Mouse (Mus musculus) limb, embryonic 15.5 days (tissue): ENCODE measurements at regions not wholly inside any gene's neighbourhood (a gene's known extent, or its start where the extent isn't known, plus 50 kb on each side); places are given as distances from the start of the nearest gene placed in this dataset.
"Not testable (repeated sequence)": the region's sequence is repeated elsewhere in the genome, so short reads cannot be mapped to it uniquely, and the experiment has no call there.

Experiments used
- ATAC-seq: fragments of 200-750 bp; cut with Nextera tagmentation; 2 replicates; pipeline ENCODE4 v1.8.0; 2017; ENCODE audit warnings: low read depth, moderate TSS enrichment; ENCODE audit not compliant: insufficient number of reproducible peaks, low FRiP score, low TSS enrichment
- H3K27ac ChIP-seq: fragments of 300-500 bp; sonication (generic); 2 replicates; pipeline ENCODE4 v1.5.1; 2015; ENCODE audit warnings: moderate library complexity, mild to moderate bottlenecking, inconsistent platforms
- H3K27me3 ChIP-seq: fragments of 300-500 bp; sonication (generic); 2 replicates; pipeline ENCODE4 v1.6.1; 2015; ENCODE audit warnings: inconsistent platforms
- H3K36me3 ChIP-seq: fragments of 300-500 bp; sonication (generic); 2 replicates; pipeline ENCODE4 v1.6.1; 2015; ENCODE audit warnings: inconsistent platforms
- H3K4me1 ChIP-seq: fragments of 300-500 bp; sonication (generic); 2 replicates; pipeline ENCODE4 v1.6.1; 2015; ENCODE audit warnings: inconsistent platforms
- H3K4me2 ChIP-seq: fragments of 300-500 bp; sonication (generic); 2 replicates; pipeline ENCODE4 v1.6.1; 2015; ENCODE audit warnings: mild to moderate bottlenecking, inconsistent platforms
- H3K4me3 ChIP-seq: fragments of 300-500 bp; sonication (generic); 2 replicates; pipeline ENCODE4 v1.5.1; 2015; ENCODE audit warnings: mild to moderate bottlenecking, inconsistent platforms
- H3K9ac ChIP-seq: fragments of 300-500 bp; sonication (generic); 2 replicates; pipeline ENCODE4 v1.6.1; 2015; ENCODE audit warnings: inconsistent platforms
- H3K9me3 ChIP-seq: fragments of 300-500 bp; sonication (generic); 2 replicates; pipeline ENCODE4 v1.6.1; 2016; ENCODE audit warnings: inconsistent platforms
- WGBS: fragments of 180-500 bp; shearing (Covaris S2); methylation state at CpG from one replicate; pipeline ENCODE4 v1.1.7; 2015; 5-methylcytosine and 5-hydroxymethylcytosine counted together

GRCm38 (mm10) chr8:56962186-56962585 lies 358.6 kb upstream of the Hand2 start:
- no peak overlapping the region for H3K27ac ChIP-seq

GRCm38 (mm10) chr8:56970311-56970710 lies 350.5 kb upstream of the Hand2 start:
- no peaks in the 10 kb centered on the region for H3K36me3 ChIP-seq
- 19% methylated on average over 3 of the region's 3 CpGs for WGBS
- H3K9ac ChIP-seq = no peak overlapping the region
- ATAC-seq = no peak
- H3K4me3 ChIP-seq = no peak overlapping the region
- H3K9me3 ChIP-seq = no peaks in the 10 kb centered on the region
- H3K4me2 ChIP-seq = no peak overlapping the region
- H3K4me1 ChIP-seq = no peaks in the 10 kb centered on the region; the same call in 1 of the 2 replicates
- no peak overlapping the region for H3K27ac ChIP-seq
- no peaks in the 10 kb centered on the region for H3K27me3 ChIP-seq

More at GRCm38 (mm10) chr8:56962186-56962585, 358.6 kb upstream of the Hand2 start:
- no peak overlapping the region for H3K4me2 ChIP-seq
- no peak overlapping the region for H3K9ac ChIP-seq
- H3K9me3 ChIP-seq = no peaks in the 10 kb centered on the region
- no peaks in the 10 kb centered on the region for H3K4me1 ChIP-seq
- no peak overlapping the region for H3K4me3 ChIP-seq
- no peaks in the 10 kb centered on the region for H3K27me3 ChIP-seq
- ATAC-seq = no peak
- no peaks in the 10 kb centered on the region for H3K36me3 ChIP-seq
- WGBS = 33% methylated on average over 7 of the region's 7 CpGs

- 56% methylated on average over 2 of the region's 2 CpGs for WGBS
- H3K9me3 ChIP-seq = no peaks in the 10 kb centered on the region
- H3K36me3 ChIP-seq = no peaks in the 10 kb centered on the region
- no peak overlapping the region for H3K4me2 ChIP-seq
- no peak for ATAC-seq
- no peak overlapping the region for H3K27ac ChIP-seq
- H3K27me3 ChIP-seq = no peaks in the 10 kb centered on the region
- no peak overlapping the region for H3K4me3 ChIP-seq
- no peaks in the 10 kb centered on the region for H3K4me1 ChIP-seq
- H3K9ac ChIP-seq = no peak overlapping the region
Observed at GRCm38 (mm10) chr8:56978994-56979393, 341.8 kb upstream of the Hand2 start.

GRCm38 (mm10) chr8:56979416-56979815 lies 341.4 kb upstream of the Hand2 start:
- no peak for ATAC-seq
- no peaks in the 10 kb centered on the region for H3K27me3 ChIP-seq
- no peak overlapping the region for H3K4me3 ChIP-seq
- 76% methylated on average over 13 of the region's 13 CpGs for WGBS
- no peaks in the 10 kb centered on the region for H3K36me3 ChIP-seq
- H3K4me2 ChIP-seq = no peak overlapping the region
- no peak overlapping the region for H3K9ac ChIP-seq
- H3K27ac ChIP-seq = no peak overlapping the region
- no peaks in the 10 kb centered on the region for H3K4me1 ChIP-seq
- H3K9me3 ChIP-seq = no peaks in the 10 kb centered on the region

DNA sequence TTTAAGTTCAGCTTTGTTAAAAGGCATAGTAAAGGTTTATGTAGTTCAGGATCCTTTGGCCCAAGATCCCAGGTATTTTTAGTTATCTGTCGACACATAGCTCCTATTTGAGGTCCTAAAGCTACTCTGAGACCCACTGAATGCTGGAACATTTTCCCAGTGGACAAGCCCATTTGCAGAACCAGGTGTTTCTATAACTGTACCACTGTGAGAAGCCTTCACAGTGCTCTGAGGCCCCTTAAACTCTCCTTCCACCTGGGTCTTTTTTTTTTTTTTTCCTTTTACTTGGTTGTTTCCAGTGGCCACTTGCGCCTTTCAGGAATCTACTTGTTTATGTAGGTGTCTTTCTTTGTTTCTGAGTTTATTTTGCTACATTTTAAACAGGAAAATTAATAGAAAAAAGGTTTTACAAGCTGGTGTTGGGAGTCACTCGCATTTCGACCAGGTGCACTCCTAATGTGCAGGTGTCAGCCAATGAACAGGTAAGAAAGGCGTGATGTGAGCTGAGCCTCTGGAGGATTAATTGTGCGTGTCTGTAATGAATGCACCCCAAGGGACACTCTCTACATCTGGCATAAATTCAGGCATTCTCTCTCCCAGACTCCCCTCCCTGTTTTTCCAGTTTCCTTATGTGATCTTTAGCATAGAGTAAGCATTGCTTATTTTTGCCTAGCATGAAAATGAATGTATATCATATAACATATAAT lies 310.3 kb upstream of the Hand2 start:
- no peak overlapping the region for H3K4me2 ChIP-seq
- H3K36me3 ChIP-seq = no peaks in the 10 kb centered on the region
- no peaks in the 10 kb centered on the region for H3K9me3 ChIP-seq
- no peaks in the 10 kb centered on the region for H3K4me1 ChIP-seq
- no peak overlapping the region for H3K9ac ChIP-seq
- no peak for ATAC-seq
- 25% methylated on average over 6 of the region's 6 CpGs for WGBS
- no peak overlapping the region for H3K27ac ChIP-seq
- no peaks in the 10 kb centered on the region for H3K27me3 ChIP-seq
- no peak overlapping the region for H3K4me3 ChIP-seq

DNA sequence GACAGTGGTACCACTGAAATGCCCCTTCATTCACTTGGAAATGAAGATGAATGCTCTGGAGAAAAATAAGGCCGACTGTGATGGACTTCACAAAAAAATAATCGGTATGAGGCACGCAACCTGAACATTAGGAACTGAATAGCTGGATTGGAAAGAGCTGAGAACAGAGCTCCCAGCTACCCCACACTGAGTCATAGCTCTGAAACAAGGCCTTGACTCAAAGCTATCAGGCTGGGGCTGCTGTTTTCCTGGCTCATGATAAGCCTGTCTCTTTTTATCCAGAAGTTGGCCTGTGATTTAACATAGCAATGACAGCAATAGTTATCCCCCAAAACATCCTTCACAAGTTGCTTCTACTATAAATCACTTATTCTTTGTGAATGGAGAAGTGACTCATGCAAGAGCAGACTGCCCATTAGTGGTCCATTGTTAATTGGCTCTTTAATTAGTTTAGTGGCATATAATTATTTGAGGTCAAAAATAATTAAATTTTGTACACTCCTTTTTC lies 306.9 kb upstream of the Hand2 start:
- Histone ChIP-seq H3K27me3 (no peaks in the 10 kb centered on the region), H3K4me3 (no peak overlapping the region), H3K4me1 (no peaks in the 10 kb centered on the region), H3K9ac (no peak overlapping the region), H3K9me3 (no peaks in the 10 kb centered on the region), H3K36me3 (no peaks in the 10 kb centered on the region), H3K27ac (no peak overlapping the region), H3K4me2 (no peak overlapping the region)
- WGBS = 56% methylated on average over 3 of the region's 3 CpGs
- no peak for ATAC-seq

GRCm38 (mm10) chr8:57016329-57016728 lies 304.5 kb upstream of the Hand2 start:
- no peak overlapping the region for H3K9ac ChIP-seq
- no peaks in the 10 kb centered on the region for H3K9me3 ChIP-seq
- no peak overlapping the region for H3K27ac ChIP-seq
- WGBS = 49% methylated on average over 3 of the region's 3 CpGs
- H3K27me3 ChIP-seq = no peaks in the 10 kb centered on the region
- no peaks in the 10 kb centered on the region for H3K36me3 ChIP-seq
- no peak overlapping the region for H3K4me2 ChIP-seq
- no peak overlapping the region for H3K4me3 ChIP-seq
- H3K4me1 ChIP-seq = no peaks in the 10 kb centered on the region
- no peak for ATAC-seq

- H3K9ac ChIP-seq, H3K27ac ChIP-seq, H3K4me2 ChIP-seq, H3K4me1 ChIP-seq, H3K9me3 ChIP-seq, H3K27me3 ChIP-seq, H3K36me3 ChIP-seq, ATAC-seq, H3K4me3 ChIP-seq: not testable (repeated sequence)
- 82% methylated on average over 1 of the region's 1 CpGs for WGBS
Observed at GRCm38 (mm10) chr8:57028096-57028495, 292.7 kb upstream of the Hand2 start.

DNA sequence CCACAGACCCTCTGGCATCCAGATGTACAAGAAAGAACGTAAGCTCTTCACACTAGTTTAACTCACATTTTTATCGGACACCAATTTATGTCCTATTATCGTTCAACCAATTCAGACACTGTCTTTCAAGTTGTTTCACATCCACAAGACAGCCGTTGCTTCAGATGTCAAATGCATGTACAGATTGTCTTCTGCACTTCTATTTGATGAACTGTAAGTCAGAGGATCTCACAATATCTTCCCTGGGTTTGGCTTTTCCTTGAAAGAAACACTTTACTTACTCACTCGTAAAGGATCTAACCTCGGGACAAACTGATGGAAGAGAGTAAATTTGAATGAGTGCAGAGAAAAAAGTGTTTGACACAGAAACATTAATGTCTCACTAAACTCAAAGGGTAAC lies 272.3 kb upstream of the Hand2 start:
- no peak overlapping the region for H3K4me3 ChIP-seq
- no peaks in the 10 kb centered on the region for H3K27me3 ChIP-seq
- H3K9ac ChIP-seq = no peak overlapping the region
- no peak for ATAC-seq
- 78% methylated on average over 6 of the region's 6 CpGs for WGBS
- H3K4me1 ChIP-seq = no peaks in the 10 kb centered on the region
- H3K4me2 ChIP-seq = no peak overlapping the region
- no peaks in the 10 kb centered on the region for H3K9me3 ChIP-seq
- H3K27ac ChIP-seq = no peak overlapping the region
- H3K36me3 ChIP-seq = no peaks in the 10 kb centered on the region

DNA sequence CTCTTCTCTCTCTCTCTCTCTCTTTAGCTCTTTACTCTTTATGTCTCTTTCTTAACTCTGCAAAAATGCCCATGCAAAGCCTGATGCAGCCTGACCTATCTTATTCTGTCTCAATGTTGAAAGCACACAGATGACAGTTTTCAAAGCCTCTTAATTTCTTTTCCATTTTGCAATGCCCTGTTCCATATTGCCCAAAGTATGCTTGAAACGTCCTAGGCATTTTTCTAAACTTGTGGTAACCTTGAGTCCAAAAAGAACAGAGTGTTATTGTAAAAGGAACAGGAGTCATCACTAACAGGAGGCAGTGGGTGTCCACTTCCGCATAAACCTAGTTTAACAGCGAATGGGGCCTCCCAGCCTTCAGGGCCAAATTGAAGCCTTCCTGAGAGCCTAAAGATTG lies 271.9 kb upstream of the Hand2 start:
- WGBS = 55% methylated on average over 3 of the region's 3 CpGs
- no peaks in the 10 kb centered on the region for H3K36me3 ChIP-seq

DNA sequence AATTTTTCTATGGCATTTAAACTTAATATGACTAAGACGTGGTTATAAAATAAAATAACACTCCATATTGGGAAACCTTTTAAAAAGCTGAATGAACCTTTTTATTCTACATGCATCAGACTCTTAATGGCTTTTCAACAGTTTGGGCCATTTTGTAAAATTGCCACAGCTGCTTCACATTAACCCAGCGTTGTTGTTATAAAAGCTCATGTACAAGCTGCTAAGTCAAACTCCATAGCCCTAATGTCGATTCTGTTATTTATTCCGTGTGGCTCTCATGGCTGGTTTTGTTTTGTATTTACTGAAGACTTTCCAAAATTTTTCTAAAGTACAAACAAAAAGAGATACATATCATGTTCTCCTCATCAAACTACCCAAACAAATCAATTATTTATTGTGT lies 268.1 kb upstream of the Hand2 start:
- ATAC-seq = no peak
- H3K27ac ChIP-seq = no peak overlapping the region
- no peak overlapping the region for H3K9ac ChIP-seq
- no peaks in the 10 kb centered on the region for H3K36me3 ChIP-seq
- 17% methylated on average over 4 of the region's 4 CpGs for WGBS
- H3K4me2 ChIP-seq = no peak overlapping the region
- H3K9me3 ChIP-seq = no peaks in the 10 kb centered on the region
- H3K4me1 ChIP-seq = no peaks in the 10 kb centered on the region
- no peak overlapping the region for H3K4me3 ChIP-seq
- no peaks in the 10 kb centered on the region for H3K27me3 ChIP-seq

More for the DNA sequence above, 271.9 kb upstream of the Hand2 start:
- Histone ChIP-seq H3K9ac (no peak overlapping the region), H3K4me3 (no peak overlapping the region), H3K9me3 (no peaks in the 10 kb centered on the region), H3K27ac (no peak overlapping the region), H3K4me2 (no peak overlapping the region), H3K27me3 (no peaks in the 10 kb centered on the region), H3K4me1 (no peaks in the 10 kb centered on the region)
- no peak for ATAC-seq

DNA sequence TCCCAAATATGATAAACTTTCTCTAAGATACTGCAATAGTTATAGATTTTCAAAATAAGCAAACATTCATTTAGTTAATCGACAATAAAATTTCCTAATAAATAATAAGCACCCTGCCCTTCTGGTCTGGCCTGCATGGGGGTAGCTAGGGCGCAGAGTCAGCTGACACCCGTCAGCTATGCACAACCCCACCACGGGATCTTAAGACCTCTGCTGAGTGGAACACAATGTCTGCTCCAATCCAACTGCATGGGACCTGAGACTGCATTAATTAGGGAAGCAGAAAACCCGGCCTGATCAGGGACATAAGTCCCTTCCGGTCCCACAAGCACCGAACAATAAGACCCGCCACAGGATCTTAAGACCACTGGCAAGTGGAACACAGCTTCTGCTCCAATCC lies 243.8 kb upstream of the Hand2 start:
- ATAC-seq = no peak
- 89% methylated on average over 8 of the region's 8 CpGs for WGBS
- H3K4me3 ChIP-seq = no peak overlapping the region

GRCm38 (mm10) chr8:57086811-57087210 lies 234.0 kb upstream of the Hand2 start:
- Histone ChIP-seq H3K27me3 (no peaks in the 10 kb centered on the region), H3K36me3 (no peaks in the 10 kb centered on the region), H3K4me1 (no peaks in the 10 kb centered on the region), H3K4me2 (no peak overlapping the region), H3K27ac (no peak overlapping the region), H3K4me3 (no peak overlapping the region), H3K9me3 (no peaks in the 10 kb centered on the region), H3K9ac (no peak overlapping the region)
- no peak for ATAC-seq
- WGBS = 63% methylated on average over 3 of the region's 3 CpGs

More for the DNA sequence above, 243.8 kb upstream of the Hand2 start:
- Histone ChIP-seq H3K4me1 (no peaks in the 10 kb centered on the region), H3K9ac (no peak overlapping the region), H3K27ac (no peak overlapping the region), H3K36me3 (no peaks in the 10 kb centered on the region), H3K4me2 (no peak overlapping the region), H3K27me3 (no peaks in the 10 kb centered on the region), H3K9me3 (no peaks in the 10 kb centered on the region)
